Mouse (Mus musculus): ENCODE results near the gene Ric1. TPM values are rescaled to one million over a fixed set of nuclear protein-coding genes. Genes with fewer than 3 reads are reported as not detected.
A peak's percentile ranks its signal among the peaks of the same experiment; 100 is the strongest.
"Not testable (repeated sequence)": the region's sequence is repeated elsewhere in the genome, so short reads cannot be mapped to it uniquely, and the experiment has no call there.

Gene Ric1
- polyA plus RNA-seq, 1 experiment, result 8.9 TPM

DNA sequence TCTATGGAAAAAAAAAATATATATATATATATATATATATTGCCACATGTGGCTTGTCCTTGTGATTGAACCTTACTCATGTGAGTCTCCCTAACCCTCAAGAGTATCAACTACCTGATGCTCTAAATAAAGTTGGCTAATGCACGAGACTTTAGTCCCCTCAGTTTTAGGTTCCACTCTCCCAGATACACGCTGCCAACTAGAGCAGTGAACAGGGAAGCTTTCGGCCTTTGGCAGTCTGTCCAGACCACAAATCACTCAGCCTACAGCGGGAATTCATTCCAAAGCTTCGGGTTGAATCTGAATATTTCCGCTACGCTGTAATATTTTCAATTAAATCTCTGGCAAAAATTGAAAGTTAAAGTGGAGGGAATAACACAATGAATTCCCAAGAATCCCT, 3.7 kb upstream of the Ric1 start:
- no peak for TF ChIP-seq POLR2A (IDR thresholded peaks at IDR 0.05; ENCODE audit: low read depth, low read length)
- no peak for TF ChIP-seq CTCF (conservative IDR thresholded peaks at IDR 0.05; ENCODE audit: insufficient read depth, insufficient read length, low read depth, low read length)
- no peak overlapping the region for H3K27ac ChIP-seq (ENCODE audit: insufficient read depth, low read depth, low read length)
- no peak overlapping the region for H3K4me3 ChIP-seq (ENCODE audit: insufficient read depth, low read depth, low read length)
- H3K36me3 ChIP-seq (ENCODE audit: control insufficient read depth, insufficient read depth, low read length), result no peaks in the 10 kb centered on the region
- 71% methylated on average over 7 of the region's 7 CpGs for WGBS
- no peaks in the 10 kb centered on the region for H3K27me3 ChIP-seq (replicated peaks; ENCODE audit: control insufficient read depth, insufficient read depth, low read length)
- DNase-seq, result no peak
- H3K4me1 ChIP-seq (ENCODE audit: control insufficient read depth, insufficient read depth, low read length), result peaks cover 10% of the 10 kb centered on the region; the same call in 1 of the 2 replicates

GRCm38 (mm10) chr19:29518922-29519321, 3.2 kb upstream of the Ric1 start:
- H3K4me3 ChIP-seq (ENCODE audit: insufficient read depth, low read depth, low read length), result no peak overlapping the region
- peaks cover 12% of the 10 kb centered on the region; the same call in 1 of the 2 replicates for H3K4me1 ChIP-seq (ENCODE audit: control insufficient read depth, insufficient read depth, low read length)
- TF ChIP-seq POLR2A (IDR thresholded peaks at IDR 0.05; ENCODE audit: low read depth, low read length) (no peak), CTCF (conservative IDR thresholded peaks at IDR 0.05; ENCODE audit: insufficient read depth, insufficient read length, low read depth, low read length) (no peak)
- 74% methylated on average over 4 of the region's 4 CpGs for WGBS
- no peaks in the 10 kb centered on the region for H3K36me3 ChIP-seq (ENCODE audit: control insufficient read depth, insufficient read depth, low read length)
- no peak for DNase-seq
- H3K27ac ChIP-seq (ENCODE audit: insufficient read depth, low read depth, low read length), result no peak overlapping the region
- H3K27me3 ChIP-seq (replicated peaks; ENCODE audit: control insufficient read depth, insufficient read depth, low read length), result no peaks in the 10 kb centered on the region

GRCm38 (mm10) chr19:29520996-29521560, 1.0 kb upstream of the Ric1 start:
- 24% methylated on average over 10 of the region's 10 CpGs for WGBS
- H3K27me3 ChIP-seq (replicated peaks; ENCODE audit: control insufficient read depth, insufficient read depth, low read length), result no peaks in the 10 kb centered on the region
- no peak for TF ChIP-seq POLR2A (IDR thresholded peaks at IDR 0.05; ENCODE audit: low read depth, low read length)
- TF ChIP-seq CTCF (conservative IDR thresholded peaks at IDR 0.05; ENCODE audit: insufficient read depth, insufficient read length, low read depth, low read length), result no peak
- H3K4me3 ChIP-seq (ENCODE audit: insufficient read depth, low read depth, low read length), result peak overlapping the region; percentile 88
- H3K36me3 ChIP-seq (ENCODE audit: control insufficient read depth, insufficient read depth, low read length), result no peaks in the 10 kb centered on the region
- H3K4me1 ChIP-seq (ENCODE audit: control insufficient read depth, insufficient read depth, low read length), result peaks cover 15% of the 10 kb centered on the region; the same call in 1 of the 2 replicates
- no peak for DNase-seq
- H3K27ac ChIP-seq (ENCODE audit: insufficient read depth, low read depth, low read length), result peak overlapping the region; percentile 44; the same call in 1 of the 2 replicates

GRCm38 (mm10) chr19:29522445-29523229, 555 bp downstream of the Ric1 start:
- Histone ChIP-seq H3K27me3 (replicated peaks; ENCODE audit: control insufficient read depth, insufficient read depth, low read length) (no peaks in the 10 kb centered on the region), H3K4me3 (ENCODE audit: insufficient read depth, low read depth, low read length) (peak overlapping the region; percentile 88), H3K36me3 (ENCODE audit: control insufficient read depth, insufficient read depth, low read length) (no peaks in the 10 kb centered on the region), H3K27ac (ENCODE audit: insufficient read depth, low read depth, low read length) (peak overlapping the region; percentile 86), H3K4me1 (ENCODE audit: control insufficient read depth, insufficient read depth, low read length) (peaks cover 15% of the 10 kb centered on the region; the same call in 1 of the 2 replicates)
- TF ChIP-seq CTCF (conservative IDR thresholded peaks at IDR 0.05; ENCODE audit: insufficient read depth, insufficient read length, low read depth, low read length) (no peak), POLR2A (IDR thresholded peaks at IDR 0.05; ENCODE audit: low read depth, low read length) (no peak)
- DNase-seq, result peak; percentile 44
- WGBS, result under 1% methylated on average over 90 of the region's 92 CpGs

GRCm38 (mm10) chr19:29523230-29523582, 1.1 kb downstream of the Ric1 start:
- H3K4me3 ChIP-seq (ENCODE audit: insufficient read depth, low read depth, low read length), result peak overlapping the region; percentile 88
- H3K27me3 ChIP-seq (replicated peaks; ENCODE audit: control insufficient read depth, insufficient read depth, low read length), result no peaks in the 10 kb centered on the region
- TF ChIP-seq POLR2A (IDR thresholded peaks at IDR 0.05; ENCODE audit: low read depth, low read length) (no peak), CTCF (conservative IDR thresholded peaks at IDR 0.05; ENCODE audit: insufficient read depth, insufficient read length, low read depth, low read length) (no peak)
- no peak for DNase-seq
- peak overlapping the region; percentile 66; the same call in 1 of the 2 replicates for H3K27ac ChIP-seq (ENCODE audit: insufficient read depth, low read depth, low read length)
- under 1% methylated on average over 9 of the region's 9 CpGs for WGBS
- H3K4me1 ChIP-seq (ENCODE audit: control insufficient read depth, insufficient read depth, low read length), result peaks cover 15% of the 10 kb centered on the region; the same call in 1 of the 2 replicates
- no peaks in the 10 kb centered on the region for H3K36me3 ChIP-seq (ENCODE audit: control insufficient read depth, insufficient read depth, low read length)

- H3K4me3 ChIP-seq (ENCODE audit: insufficient read depth, low read depth, low read length), result peak overlapping the region; percentile 88
- no peaks in the 10 kb centered on the region for H3K36me3 ChIP-seq (ENCODE audit: control insufficient read depth, insufficient read depth, low read length)
- 25% methylated on average over 5 of the region's 5 CpGs for WGBS
- H3K27me3 ChIP-seq (replicated peaks; ENCODE audit: control insufficient read depth, insufficient read depth, low read length), result no peaks in the 10 kb centered on the region
- peaks cover 15% of the 10 kb centered on the region; the same call in 1 of the 2 replicates for H3K4me1 ChIP-seq (ENCODE audit: control insufficient read depth, insufficient read depth, low read length)
- H3K27ac ChIP-seq (ENCODE audit: insufficient read depth, low read depth, low read length), result no peak overlapping the region; the same call in 1 of the 2 replicates
- TF ChIP-seq POLR2A (IDR thresholded peaks at IDR 0.05; ENCODE audit: low read depth, low read length) (no peak), CTCF (conservative IDR thresholded peaks at IDR 0.05; ENCODE audit: insufficient read depth, insufficient read length, low read depth, low read length) (no peak)
- no peak for DNase-seq
Observed at GRCm38 (mm10) chr19:29523701-29524100, 1.6 kb downstream of the Ric1 start.

DNA sequence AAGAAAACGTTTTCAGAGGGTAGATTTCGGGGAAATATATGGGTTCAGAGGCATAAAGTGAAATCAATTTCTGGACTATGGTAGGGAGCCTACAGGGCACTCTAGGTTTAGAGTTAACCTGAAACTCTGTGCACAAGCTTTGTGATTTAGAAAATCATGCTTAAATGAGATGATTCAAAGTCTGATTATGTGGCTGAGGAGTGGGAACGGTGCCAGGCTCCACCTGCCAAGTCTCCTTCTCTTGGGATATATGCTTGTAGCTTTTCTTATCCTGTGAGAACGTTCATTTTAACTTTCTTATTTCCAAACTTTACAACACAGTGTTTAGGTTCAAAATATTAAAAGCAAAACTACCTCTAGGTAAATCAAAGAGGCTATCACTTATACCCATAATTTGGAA, 2.5 kb downstream of the Ric1 start:
- Histone ChIP-seq H3K27ac (ENCODE audit: insufficient read depth, low read depth, low read length) (no peak overlapping the region), H3K36me3 (ENCODE audit: control insufficient read depth, insufficient read depth, low read length) (no peaks in the 10 kb centered on the region), H3K27me3 (replicated peaks; ENCODE audit: control insufficient read depth, insufficient read depth, low read length) (no peaks in the 10 kb centered on the region), H3K4me3 (ENCODE audit: insufficient read depth, low read depth, low read length) (no peak overlapping the region), H3K4me1 (ENCODE audit: control insufficient read depth, insufficient read depth, low read length) (peaks cover 15% of the 10 kb centered on the region; the same call in 1 of the 2 replicates)
- TF ChIP-seq POLR2A (IDR thresholded peaks at IDR 0.05; ENCODE audit: low read depth, low read length) (no peak), CTCF (conservative IDR thresholded peaks at IDR 0.05; ENCODE audit: insufficient read depth, insufficient read length, low read depth, low read length) (no peak)
- DNase-seq, result peak; percentile 66
- 35% methylated on average over 4 of the region's 4 CpGs for WGBS

- WGBS, result 82% methylated on average over 4 of the region's 4 CpGs
- not testable (repeated sequence) for H3K27ac ChIP-seq (ENCODE audit: insufficient read depth, low read depth, low read length); H3K27me3 ChIP-seq (replicated peaks; ENCODE audit: control insufficient read depth, insufficient read depth, low read length); H3K4me3 ChIP-seq (ENCODE audit: insufficient read depth, low read depth, low read length); DNase-seq; H3K36me3 ChIP-seq (ENCODE audit: control insufficient read depth, insufficient read depth, low read length)
- peaks cover 15% of the 10 kb centered on the region; the same call in 1 of the 2 replicates for H3K4me1 ChIP-seq (ENCODE audit: control insufficient read depth, insufficient read depth, low read length)
Observed at GRCm38 (mm10) chr19:29525588-29525987, 3.5 kb downstream of the Ric1 start.
